Mouse (Mus musculus): Measurements from ENCODE around the gene Rmdn3.

Gene Rmdn3

DNA sequence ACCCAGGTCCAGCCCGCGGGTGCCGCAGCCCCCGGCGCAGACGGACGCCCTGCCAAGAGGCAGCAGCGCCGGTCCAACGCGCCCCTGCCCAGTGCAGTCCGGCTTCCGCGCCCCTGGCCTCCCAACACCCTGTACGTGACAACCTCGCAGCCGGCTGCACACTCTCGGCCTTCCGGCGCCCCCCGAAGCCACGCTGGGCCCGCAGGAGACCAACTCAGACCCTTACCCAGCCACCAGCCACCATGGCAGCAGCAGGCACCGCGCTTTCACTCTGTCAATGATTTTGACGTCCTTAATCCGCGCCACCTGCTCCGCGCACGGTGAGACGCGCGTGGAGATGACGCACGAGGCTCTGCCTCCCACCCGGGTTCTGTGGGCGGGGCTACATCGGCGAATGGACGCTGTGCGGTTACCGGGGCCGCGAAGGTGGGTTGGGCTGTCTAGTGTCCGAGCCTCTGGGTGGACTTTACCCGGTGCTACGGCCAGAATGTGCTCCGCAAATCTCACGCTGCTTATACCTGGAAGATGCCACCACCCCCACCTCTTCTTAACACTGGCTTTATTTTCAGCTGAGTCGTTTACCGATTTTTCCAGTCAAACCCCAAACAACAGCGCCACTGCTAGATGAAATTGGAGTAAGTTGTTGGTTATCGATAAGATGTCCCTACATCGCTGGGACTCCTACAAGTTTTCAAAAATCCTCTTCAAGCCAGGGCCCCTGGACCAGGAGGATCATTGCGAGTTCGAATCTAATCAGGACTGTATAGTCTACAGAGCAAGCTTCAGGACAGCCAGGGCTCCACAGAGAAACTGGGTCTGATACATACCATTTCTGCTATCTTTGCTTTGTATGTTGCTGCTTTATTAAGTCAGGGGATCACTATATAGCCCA lies at the start of gene Rmdn3:
Gene Rmdn3, minus strand, starts transcription at position 354 of the 892 bp plus-strand sequence.
- peak; percentile 99 for DNase-seq

DNA sequence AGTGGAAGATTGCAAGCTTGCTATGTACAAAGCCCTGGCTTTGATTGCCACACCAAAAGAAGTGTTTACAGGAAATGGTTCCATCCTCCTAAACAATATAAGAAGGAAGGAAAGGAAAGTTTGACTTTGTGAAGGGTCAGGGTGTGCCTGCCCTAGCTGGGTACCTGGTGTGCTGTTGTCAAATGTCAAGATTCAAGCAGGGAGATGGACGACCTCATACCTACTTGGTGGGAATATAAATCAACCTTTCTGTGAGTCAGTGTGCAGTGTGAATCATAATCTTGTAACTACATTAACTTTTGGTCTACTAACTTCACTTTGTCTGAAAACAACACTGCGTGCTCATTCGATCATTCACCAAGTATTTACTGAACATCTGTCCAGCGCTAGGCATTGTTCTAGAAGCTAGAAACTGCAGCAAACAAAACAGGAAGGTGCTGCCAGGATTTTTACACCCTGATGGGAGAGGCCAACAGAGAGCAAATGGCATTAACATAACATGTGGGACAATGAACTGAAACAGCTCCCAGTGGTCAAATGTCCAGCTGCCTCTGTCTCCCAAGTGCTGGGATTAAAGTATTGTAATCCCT lies 47.1 kb upstream of the Rmdn3 start:
- DNase-seq = peak; percentile 94

DNA sequence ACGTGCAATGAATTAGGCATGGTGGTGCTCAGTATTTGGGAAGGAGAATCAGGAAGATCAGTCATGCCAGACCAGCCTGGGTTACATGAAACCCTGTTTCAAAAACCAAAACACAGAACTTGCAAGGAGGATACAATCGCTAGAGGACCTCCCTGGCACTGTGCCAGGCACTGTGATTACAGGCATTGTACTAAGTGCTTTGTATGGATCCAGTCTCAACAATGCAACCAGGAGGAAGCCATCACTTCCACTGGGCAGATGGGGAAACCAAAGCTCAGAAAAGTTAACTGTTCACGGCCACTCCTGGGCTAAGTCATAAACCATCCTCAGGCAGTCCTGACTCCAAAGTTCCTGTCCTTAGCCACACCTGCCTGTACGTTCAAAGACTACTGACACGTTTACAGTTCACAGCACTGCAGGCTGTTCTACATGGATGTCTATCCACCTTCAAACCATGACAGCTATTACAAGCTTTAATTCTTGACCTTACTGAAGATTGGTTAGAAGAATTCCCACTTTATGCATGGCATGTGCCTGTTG lies 46.1 kb upstream of the Rmdn3 start:
- peak; percentile 94 for DNase-seq

DNA sequence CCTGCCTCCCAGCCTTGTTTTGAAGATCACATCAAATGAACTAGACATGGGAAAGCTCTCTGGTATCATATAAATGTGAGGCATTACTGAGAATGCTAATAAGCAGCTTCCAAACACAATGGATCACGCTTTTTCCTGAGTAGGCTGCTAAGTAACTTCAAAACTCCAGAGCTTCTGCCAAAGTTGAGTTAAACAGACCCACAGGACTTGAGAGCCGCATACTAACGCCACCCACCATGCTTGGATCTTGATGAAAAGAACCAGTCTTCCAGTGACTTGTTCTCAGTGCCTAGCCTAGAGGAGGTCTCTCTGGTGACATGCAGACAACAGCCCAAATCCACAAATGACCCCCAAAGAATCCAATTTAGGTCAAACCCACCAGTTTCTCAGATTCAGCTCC lies 42.1 kb upstream of the Rmdn3 start:
- DNase-seq = no peak

DNA sequence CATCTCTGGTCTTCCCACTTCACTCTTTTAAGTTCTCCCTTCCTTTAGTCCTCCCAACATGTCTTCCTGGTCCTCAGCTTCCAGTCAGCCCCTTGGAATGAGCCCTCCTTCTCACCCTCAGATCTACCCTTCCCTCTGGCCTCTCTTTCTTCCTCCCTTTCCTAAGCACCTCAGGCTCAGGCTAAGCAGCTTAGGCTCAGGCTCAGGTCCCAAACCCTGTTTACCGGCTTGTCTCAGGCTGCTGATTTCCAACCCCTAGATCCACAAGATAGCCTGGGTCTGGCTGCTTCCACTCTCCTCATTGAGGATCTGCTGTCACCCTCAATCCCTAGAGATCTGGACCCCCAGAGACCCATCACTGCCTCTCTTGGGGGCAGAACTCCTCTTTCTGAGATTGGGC lies 41.2 kb upstream of the Rmdn3 start:
- peak; percentile 81 for DNase-seq

DNA sequence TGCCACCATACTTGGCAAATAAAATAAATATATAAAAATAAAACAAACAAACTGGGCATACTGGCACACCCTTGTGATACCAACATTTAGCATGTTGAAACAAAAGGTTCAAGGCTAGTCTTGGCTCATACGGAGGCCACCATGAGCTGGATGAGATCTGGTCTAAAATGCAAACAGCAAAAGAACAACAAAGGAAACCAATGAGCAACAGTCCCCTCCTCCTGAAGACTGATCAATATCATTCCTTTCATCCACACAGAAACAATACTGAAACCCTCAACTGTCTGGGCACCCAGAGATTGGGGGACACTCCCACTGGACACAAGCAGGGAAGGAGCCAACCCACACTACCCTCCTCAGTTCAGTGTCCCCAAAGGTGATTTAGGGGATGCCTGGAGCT lies 40.7 kb upstream of the Rmdn3 start:
- no peak for DNase-seq

DNA sequence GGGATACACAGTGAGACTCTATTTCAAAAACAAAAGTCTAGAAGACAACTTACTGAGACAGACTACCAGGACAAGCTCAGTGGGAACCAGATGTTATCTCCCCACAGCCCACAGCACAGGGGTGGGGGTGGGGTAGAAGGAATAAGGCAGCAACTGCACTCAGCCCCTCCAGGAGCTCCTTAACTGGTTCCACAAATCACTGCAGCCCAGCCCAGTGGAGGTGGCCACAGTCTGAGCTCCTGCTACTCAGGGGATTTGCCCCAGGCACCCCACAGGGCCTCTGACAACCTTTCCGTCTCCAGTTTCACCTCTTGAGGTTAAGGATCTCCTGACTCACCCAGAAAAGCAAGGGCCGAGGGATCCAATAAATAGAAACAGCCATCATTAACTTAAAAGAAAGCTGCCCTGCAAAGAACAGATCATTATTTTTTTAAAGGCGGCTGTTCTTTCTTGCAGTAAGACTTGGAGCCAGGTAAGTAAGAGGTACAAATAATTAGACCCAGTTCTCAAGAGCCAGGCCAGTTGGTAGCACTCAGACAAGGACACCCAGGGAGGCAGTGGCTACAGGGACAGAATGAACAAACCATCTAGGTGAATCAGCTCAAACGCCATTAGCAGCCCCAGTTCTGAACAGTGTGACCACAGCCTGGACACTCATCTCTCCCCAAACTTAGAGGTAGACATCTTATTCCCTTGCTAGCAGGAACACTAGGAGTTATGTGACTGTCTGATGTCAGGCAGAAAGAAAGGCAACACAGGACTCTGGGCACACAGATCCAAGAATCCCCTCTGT lies 39.7 kb upstream of the Rmdn3 start:
- no peak for DNase-seq

DNA sequence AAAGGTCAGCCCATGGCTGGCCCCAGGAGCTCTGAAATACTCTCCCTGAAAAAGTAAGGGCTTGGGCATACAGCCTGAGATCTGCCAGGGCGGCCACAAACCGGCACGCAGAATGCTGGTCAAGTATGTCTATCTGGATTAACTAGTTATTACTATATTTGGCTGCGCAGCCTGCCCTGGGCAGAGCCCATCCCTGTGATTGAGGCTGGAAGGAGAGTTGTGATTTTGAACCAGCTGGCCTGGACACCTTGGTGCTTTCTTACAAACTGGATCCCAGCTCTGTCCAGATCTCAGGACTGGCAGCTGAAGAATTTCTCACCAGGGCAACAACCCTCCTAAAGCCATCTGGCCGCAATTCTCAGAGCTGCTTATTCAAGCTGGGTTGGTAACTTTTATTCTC lies 37.3 kb upstream of the Rmdn3 start:
- DNase-seq = no peak

DNA sequence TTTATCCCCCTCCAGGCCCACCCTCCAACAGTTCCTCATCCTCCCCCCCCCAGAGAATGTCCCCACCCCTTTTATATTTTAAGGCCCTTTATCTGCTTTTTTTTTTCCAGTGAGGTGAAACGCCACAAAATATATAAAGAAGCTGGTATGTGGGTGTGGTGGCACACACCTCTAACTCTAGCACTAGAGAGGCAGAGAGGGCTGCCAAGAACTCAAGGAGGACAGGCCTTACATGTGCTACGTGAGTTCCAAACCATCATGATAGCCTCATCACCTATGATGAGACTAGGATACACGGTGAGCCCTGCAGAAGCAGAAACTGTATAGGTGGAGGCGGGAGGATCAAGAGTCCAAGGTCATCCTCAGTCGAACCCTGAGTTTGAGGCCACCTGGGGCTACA lies 34.1 kb upstream of the Rmdn3 start:
- DNase-seq = no peak

DNA sequence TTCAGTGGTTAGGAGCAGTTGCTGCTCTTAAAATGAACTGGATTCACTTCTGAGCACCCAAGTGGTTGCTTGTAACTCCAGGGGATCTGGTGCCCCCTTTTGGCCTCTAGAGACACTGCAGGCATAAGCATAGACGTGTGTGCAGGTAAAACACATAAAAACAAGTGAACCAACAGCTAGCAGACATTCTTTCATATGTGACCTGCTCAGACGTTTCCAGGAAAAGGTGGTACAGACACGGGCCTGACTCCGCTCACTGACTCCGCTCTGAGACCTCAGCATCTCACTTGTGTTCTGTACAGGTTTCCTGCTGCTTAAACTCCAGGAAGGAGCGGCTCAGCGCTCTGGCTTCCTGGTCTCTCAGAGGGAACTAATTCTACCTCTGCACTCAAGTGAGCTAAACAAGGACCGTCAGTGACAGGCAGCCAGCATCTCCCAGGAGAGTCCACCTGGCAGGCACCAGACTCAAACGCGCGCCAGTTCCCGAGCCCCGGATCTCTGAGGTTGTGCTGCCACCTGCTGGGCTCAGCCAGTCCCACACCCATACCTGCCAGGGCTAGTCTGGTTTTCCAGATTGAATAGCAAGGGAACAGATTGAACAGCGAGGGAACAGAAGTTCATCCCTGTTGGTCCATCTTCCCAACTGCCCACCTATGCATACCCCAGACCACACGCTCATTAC lies 32.3 kb upstream of the Rmdn3 start:
- peak; percentile 96 for DNase-seq

DNA sequence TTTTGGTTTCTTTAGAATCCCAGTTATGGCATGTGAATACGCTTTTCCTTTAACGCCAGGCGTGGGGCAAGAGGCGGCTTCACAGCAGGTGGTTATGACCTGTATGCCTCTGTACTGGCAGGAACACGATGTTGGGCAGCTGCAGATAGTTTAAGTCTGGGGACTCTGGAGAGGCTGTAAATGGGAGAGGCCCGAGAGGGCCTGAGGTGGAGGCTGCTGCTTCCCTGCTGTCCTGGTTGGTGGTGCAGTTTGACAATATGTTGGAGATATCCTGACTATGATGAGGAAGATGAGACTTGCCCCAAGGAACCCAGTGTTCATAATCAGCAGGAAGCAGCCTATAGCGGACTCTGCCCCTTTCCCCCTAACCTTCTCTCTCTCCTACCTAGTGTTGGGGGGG lies 26.1 kb upstream of the Rmdn3 start:
- DNase-seq = peak; percentile 79

DNA sequence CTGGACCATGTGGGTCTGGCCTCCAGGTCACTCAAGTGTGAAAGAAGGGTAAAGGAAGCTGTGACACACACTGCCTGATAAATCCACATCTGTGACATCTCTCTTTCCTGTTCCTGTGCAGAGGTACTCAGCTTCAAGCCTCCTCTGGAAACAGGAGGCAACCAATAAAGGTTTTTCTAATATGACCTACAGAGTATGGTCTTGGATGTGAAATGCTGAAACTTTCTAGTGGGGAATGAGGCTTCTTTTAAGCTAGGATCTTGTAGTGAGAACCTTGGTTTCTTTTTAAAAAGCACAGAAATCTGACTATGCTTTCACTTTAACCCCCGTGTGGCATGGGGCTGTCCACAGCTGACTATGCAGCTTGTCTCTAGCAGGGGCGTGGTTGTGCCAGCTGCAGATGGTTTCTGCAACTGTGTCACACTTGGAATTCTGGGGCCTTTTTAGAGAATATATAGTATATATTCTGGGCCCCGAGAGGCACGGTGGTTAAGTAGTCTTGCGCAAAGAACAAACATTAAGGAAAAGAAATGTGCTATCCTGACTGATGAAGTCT lies 20.6 kb upstream of the Rmdn3 start:
- no peak for DNase-seq

DNA sequence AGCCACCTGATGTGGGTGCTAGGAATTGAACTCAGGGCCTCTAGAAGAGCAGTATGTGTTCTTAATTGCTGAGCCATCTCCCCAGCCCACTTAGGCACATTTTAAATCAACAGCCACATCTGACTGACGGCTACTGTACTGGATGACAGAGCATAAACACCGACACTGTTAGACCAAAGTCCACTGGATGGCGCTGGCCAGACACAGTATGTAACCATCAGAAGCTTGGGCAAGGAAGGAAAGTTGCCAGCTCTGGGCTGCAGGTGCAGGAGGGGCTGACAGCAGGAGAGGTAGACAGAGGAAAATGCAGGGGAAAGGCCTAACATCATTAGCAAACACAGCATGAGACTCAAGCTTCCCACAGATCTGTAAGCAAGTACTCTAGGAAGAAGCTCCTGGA lies 19.9 kb upstream of the Rmdn3 start:
- no peak for DNase-seq

DNA sequence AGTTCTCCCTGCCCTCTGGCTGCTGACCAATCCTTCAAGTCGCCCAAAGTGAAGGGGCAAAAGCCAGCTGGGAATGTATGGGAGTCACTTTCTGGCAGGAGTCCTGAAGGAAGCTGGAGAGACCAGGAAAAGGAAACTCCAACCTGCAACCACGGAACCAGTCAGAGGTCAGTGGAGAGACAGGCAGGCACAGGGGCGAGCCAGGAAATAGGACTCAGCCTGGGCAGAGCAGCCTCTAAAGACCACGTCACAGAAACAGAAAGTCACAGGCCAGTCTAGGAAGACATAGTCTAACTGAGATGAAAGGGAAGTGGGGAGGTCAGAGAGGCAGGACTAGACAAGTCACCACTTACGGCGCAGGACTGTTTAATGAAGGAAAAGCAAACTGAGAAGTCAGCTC lies 18.8 kb upstream of the Rmdn3 start:
- no peak for DNase-seq

DNA sequence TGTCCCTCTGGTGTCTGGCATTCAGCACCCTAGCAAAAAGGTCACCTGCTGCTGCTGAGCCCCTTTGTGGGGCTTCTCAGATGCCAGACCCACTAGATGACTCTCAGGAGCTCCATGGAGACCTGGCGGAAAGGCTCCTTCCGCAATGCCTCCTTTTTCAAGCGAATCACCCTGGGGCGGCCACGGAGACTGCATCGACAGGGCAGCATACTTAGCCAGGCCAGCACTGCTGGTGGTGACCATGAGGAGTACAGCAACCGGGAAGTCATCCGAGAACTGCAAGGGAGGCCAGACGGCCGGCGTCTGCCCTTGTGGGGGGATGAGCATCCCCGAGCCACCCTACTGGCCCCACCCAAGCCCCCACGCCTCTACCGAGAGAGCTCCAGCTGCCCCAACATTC lies 18.0 kb upstream of the Rmdn3 start:
- DNase-seq = no peak

DNA sequence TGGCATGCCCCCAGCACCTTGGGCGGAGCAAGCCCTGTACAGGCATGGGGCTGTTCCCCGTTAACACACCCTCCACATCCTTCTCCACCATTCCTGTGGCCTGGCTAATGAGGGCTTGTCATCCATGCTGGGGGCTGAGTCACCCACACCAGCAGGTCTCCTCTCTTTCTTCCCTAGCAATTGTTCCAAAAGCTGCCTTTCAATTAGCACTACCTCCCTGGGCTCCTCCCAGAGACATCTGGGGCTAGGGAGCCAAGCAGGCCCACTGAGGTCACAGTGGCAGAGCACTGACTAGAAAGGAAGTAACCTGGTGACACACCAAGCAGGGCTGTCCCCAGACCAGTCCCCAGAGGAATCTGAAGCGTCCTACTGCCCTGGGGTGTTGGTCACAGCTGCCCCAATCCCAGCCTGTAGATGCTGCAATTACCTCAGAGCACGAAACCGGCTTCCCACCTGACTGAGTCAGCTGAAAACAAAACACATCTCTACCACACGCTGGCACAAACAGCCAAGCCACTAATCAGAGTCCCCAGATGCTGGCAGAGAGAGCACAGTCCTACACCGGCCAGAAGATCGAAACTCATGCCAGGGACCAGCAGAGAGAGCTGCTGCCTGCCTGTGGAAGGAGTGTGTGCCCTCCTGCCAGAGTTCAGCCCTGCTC lies 17.3 kb upstream of the Rmdn3 start, which contains the start of gene Gm14137:
Gene Gm14137, plus strand, starts transcription at position 519 of the 661 bp plus-strand sequence.
- DNase-seq = peak; percentile 92

DNA sequence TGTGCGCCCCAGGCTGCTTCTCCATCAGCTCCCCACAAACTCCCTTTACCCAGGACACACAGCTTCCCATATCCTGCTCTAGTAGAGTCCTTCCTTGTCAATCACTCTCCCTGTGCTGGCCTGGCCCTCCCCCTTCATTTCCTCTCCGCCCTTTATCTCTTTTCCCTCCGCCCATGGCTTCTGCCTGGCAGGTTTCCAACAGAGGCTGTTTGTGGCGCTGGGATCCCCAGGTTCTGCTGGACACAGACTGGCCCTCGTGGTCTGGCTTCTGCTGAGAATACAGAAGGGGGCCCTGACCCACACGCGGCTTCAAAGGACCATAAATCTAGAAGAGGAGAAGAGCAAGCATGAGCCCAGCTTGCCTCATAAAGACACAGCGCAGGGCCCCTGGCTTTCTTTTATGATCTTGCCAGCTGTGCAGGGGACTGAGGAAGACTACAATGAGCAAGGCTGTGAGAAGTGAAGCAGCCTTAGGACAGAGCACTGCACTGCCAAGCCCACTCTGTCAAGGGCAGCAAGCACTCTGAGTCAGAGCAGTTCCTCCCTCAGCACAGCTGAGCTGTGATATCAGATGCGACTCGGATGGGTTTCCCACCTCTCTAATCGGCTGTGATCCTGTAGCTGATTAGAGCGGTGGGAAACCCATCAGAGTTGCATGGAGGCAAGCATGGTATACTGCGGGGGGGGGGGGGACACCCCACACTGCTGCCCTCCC lies 16.2 kb upstream of the Rmdn3 start:
- DNase-seq = peak; percentile 97

DNA sequence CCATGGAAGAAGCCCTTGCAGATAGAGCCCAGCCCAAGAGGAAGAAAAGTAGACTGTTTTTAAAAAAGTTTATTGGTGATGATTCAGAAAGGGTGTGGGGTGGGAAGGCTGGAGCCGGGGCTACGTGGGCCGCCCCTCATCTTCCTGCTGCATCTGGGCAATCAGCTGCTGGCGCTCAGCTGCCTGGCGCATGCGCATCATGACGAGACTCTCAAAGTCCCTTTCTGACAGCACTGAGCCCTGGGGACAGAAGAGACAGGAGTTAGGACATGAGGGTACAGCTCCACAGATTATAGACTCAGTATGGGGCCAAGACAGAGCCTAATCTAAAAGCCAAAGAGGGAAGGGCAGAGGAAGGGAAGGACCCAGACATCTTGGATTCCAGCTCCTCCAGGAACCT lies 15.6 kb upstream of the Rmdn3 start:
- no peak for DNase-seq

DNA sequence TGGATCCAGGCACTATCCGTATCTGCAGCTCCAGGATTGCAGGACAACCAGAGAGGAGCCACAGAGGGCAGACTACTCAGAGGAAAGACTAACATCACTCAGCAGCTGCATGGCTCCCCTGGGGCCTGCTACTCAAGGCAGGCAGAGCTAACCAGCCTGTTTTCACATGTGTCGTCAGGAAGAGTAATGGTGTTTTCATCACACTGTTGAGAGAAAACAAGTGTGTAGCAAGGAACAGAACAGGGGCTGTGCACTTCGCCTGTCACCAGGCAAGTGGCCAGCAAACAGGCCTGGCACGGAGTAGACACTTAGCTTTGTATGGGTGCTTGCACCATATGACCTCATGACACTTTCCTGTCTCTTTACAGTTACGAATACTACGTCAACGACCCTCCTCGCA lies 14.7 kb upstream of the Rmdn3 start:
- peak; percentile 94 for DNase-seq

DNA sequence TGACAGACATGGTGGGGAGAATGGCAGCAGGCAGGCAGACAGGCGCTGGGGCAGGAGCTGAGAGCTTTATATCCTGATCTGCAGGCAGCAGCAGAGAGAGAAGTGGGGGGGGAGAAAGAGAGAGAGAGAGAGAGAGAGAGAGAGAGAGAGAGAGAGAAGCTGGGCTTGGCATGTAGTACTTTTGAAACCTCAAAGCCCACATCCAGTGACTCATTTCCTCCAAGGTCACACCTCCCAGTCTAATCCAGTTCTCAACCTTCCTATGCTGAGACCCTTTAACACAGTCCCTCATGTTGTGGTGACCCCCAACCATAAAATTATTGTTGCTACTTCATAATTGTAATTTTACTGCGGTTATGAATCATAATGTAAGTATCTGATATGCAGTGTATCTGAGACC lies 13.4 kb upstream of the Rmdn3 start:
- no peak for DNase-seq

DNA sequence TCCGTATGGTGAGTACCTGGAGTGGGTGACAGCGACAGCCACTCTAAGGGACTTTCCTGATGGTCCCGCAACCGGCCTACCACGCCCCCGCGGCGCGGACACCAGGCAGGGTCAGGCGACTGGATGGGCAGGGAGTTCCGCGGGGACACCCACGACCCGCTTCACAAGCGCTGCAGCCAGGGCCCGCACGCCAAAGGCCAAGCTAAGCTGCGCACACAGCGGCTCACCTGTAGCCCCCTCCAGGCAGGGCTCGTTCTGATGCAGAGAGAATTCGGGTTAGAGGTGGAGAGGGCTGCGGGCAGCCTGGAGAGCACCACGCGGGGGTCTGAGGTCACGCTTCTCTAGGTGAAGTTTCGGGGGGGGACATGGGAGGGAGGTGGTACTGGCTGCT lies 11.0 kb upstream of the Rmdn3 start:
- DNase-seq = no peak

All from heart, adult 11 months (tissue).